Mouse (Mus musculus) lung, adult 18-20 months (tissue): ENCODE data around the gene Tnik.
A peak's percentile ranks its signal among the peaks of the same experiment; 100 is the strongest.

ENCODE experiments used
- DNase-seq, 2 experiments: peaks; one replicate each; pipeline ENCODE4 v3.0.0; 2022; ENCODE audit warnings: mixed read lengths in 2 of 2

The Tnik gene

GRCm38 (mm10) chr3:28415986-28416385, 153.0 kb downstream of the Tnik start:
- no peak for DNase-seq

GRCm38 (mm10) chr3:28417091-28417715, 154.2 kb downstream of the Tnik start:
- no peak for DNase-seq

- no peak for DNase-seq
Observed at GRCm38 (mm10) chr3:28420194-28420593, 157.2 kb downstream of the Tnik start.

- DNase-seq: no peak
Observed at GRCm38 (mm10) chr3:28420698-28421097, 157.7 kb downstream of the Tnik start.

GRCm38 (mm10) chr3:28421798-28422197, 158.8 kb downstream of the Tnik start:
- no peak for DNase-seq

- no peak for DNase-seq
Observed at GRCm38 (mm10) chr3:28422221-28422620, 159.2 kb downstream of the Tnik start.

- DNase-seq: peak in 1 of 2 experiments; percentile 15
Observed at GRCm38 (mm10) chr3:28425911-28426310, 162.9 kb downstream of the Tnik start.

- no peak for DNase-seq
Observed at GRCm38 (mm10) chr3:28431459-28431858, 168.4 kb downstream of the Tnik start.

GRCm38 (mm10) chr3:28432321-28432720, 169.3 kb downstream of the Tnik start:
- DNase-seq: no peak

GRCm38 (mm10) chr3:28435478-28435877, 172.5 kb downstream of the Tnik start:
- no peak for DNase-seq

- no peak for DNase-seq
Observed at GRCm38 (mm10) chr3:28437429-28437828, 174.4 kb downstream of the Tnik start.

GRCm38 (mm10) chr3:28441545-28441944, 178.5 kb downstream of the Tnik start:
- no peak for DNase-seq

- no peak for DNase-seq
Observed at GRCm38 (mm10) chr3:28442116-28442515, 179.1 kb downstream of the Tnik start.

- DNase-seq: no peak
Observed at GRCm38 (mm10) chr3:28447950-28448349, 184.9 kb downstream of the Tnik start.

GRCm38 (mm10) chr3:28453458-28453857, 190.4 kb downstream of the Tnik start:
- no peak for DNase-seq

- no peak for DNase-seq
Observed at GRCm38 (mm10) chr3:28456842-28457241, 193.8 kb downstream of the Tnik start.

- peak; percentile 5 to 26 for DNase-seq
Observed at GRCm38 (mm10) chr3:28457517-28457916, 194.5 kb downstream of the Tnik start.

- DNase-seq: no peak
Observed at GRCm38 (mm10) chr3:28466688-28467087, 203.7 kb downstream of the Tnik start.

GRCm38 (mm10) chr3:28467148-28467754, 204.2 kb downstream of the Tnik start:
- no peak for DNase-seq

GRCm38 (mm10) chr3:28467871-28468285, 204.9 kb downstream of the Tnik start:
- DNase-seq: no peak

- DNase-seq: no peak
Observed at GRCm38 (mm10) chr3:28473439-28473838, 210.4 kb downstream of the Tnik start.

GRCm38 (mm10) chr3:28477373-28477772, 214.4 kb downstream of the Tnik start:
- DNase-seq: no peak

- no peak for DNase-seq
Observed at GRCm38 (mm10) chr3:28485716-28486115, 222.7 kb downstream of the Tnik start.

- no peak for DNase-seq
Observed at GRCm38 (mm10) chr3:28487418-28487817, 224.4 kb downstream of the Tnik start.
